Mouse (Mus musculus) liver, embryonic 12.5 days (tissue): ENCODE measurements around the gene Psmb3. TPM values are rescaled to one million over a fixed set of nuclear protein-coding genes. Genes with fewer than 3 reads are reported as not detected.
A peak's percentile ranks its signal among the peaks of the same experiment; 100 is the strongest.

Experiments used
- ATAC-seq: fragments of 200-750 bp; cut with Nextera tagmentation; 2 replicates; pipeline ENCODE4 v1.8.0; 2017; ENCODE audit warnings: moderate number of reproducible peaks, mild to moderate bottlenecking, moderate library complexity
- H3K27ac ChIP-seq: fragments of 300-500 bp; sonication (generic); 2 replicates; pipeline ENCODE4 v1.5.1; 2016; ENCODE audit warnings: mild to moderate bottlenecking
- H3K27me3 ChIP-seq: fragments of 300-500 bp; sonication (generic); replicated peaks from 2 replicates; pipeline ENCODE4 v1.6.1; 2016; ENCODE audit warnings: mild to moderate bottlenecking, moderate library complexity
- H3K36me3 ChIP-seq: fragments of 300-500 bp; sonication (generic); 2 replicates; pipeline ENCODE4 v1.6.1; 2016; ENCODE audit warnings: mild to moderate bottlenecking, moderate library complexity
- H3K4me1 ChIP-seq: fragments of 300-500 bp; sonication (generic); 2 replicates; pipeline ENCODE4 v1.6.1; 2016
- H3K4me2 ChIP-seq: fragments of 300-500 bp; sonication (generic); 2 replicates; pipeline ENCODE4 v1.6.1; 2016; ENCODE audit warnings: mild to moderate bottlenecking, moderate library complexity
- H3K4me3 ChIP-seq: fragments of 300-500 bp; sonication (generic); 2 replicates; pipeline ENCODE4 v1.5.1; 2016; ENCODE audit warnings: mild to moderate bottlenecking, moderate library complexity
- H3K9ac ChIP-seq: fragments of 300-500 bp; sonication (generic); 2 replicates; pipeline ENCODE4 v1.6.1; 2016; ENCODE audit warnings: mild to moderate bottlenecking, moderate library complexity
- H3K9me3 ChIP-seq: fragments of 300-500 bp; sonication (generic); replicated peaks from 2 replicates; pipeline ENCODE4 v1.6.1; 2016; ENCODE audit warnings: mild to moderate bottlenecking, moderate library complexity
- WGBS: fragments of 180-500 bp; shearing (Covaris S2); methylation state at CpG from one replicate; pipeline ENCODE4 v1.1.7; 2016; ENCODE audit not compliant: insufficient replicate concordance; 5-methylcytosine and 5-hydroxymethylcytosine counted together
- polyA plus RNA-seq: library from polyadenylated mRNA; unstranded; fragments of >200 nt; fragmentation: Nextera tagmentation; extraction: Ambion mirVana; gene quantifications from 2 replicates; pipeline ENCODE4 v1.2.1, GENCODE M21; 2016

The Psmb3 gene
- polyA plus RNA-seq, 1 experiment from 2014 or later = 370 TPM

DNA sequence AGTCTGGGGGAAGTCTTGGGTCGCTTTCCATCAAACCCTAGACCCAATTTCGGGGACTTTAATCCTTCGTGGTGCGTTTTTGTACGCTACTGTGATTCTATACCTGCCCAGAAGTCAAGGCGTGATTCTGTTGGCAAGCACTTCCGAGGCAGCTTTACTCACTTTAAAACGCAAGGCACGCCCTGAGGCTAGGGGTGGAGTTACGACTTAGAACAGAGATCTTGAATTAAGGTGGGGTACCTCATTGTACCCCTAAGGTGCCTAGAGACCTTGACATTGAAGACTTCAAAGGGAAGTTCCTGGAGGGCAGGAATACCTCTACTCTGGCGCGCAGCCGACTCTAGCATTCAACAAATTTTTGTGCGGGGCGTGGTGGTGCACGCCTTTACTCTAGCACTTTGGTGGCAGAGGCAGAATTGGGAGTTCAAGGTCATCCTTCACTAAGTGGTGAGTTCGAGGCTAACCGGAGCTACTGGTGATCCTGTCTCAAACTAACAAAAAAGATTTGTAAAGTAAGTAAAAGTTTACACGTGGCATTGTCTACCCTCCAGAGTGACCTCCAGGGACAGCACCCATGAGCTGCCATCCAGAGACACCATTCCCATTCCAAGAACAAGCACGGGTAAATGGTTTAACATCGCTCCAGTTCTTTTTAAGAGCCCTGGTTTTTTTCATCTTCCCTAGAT, 40.8 kb upstream of the Psmb3 start:
- Histone ChIP-seq H3K9ac (no peak overlapping the region), H3K9me3 (no peaks in the 10 kb centered on the region), H3K27ac (no peak overlapping the region), H3K4me3 (peak overlapping the region; percentile 65), H3K4me2 (peak overlapping the region; percentile 77), H3K4me1 (peaks cover 58% of the 10 kb centered on the region), H3K27me3 (peaks cover 94% of the 10 kb centered on the region), H3K36me3 (peaks cover 12% of the 10 kb centered on the region)
- WGBS = 2% methylated on average over 21 of the region's 21 CpGs
- no peak for ATAC-seq

DNA sequence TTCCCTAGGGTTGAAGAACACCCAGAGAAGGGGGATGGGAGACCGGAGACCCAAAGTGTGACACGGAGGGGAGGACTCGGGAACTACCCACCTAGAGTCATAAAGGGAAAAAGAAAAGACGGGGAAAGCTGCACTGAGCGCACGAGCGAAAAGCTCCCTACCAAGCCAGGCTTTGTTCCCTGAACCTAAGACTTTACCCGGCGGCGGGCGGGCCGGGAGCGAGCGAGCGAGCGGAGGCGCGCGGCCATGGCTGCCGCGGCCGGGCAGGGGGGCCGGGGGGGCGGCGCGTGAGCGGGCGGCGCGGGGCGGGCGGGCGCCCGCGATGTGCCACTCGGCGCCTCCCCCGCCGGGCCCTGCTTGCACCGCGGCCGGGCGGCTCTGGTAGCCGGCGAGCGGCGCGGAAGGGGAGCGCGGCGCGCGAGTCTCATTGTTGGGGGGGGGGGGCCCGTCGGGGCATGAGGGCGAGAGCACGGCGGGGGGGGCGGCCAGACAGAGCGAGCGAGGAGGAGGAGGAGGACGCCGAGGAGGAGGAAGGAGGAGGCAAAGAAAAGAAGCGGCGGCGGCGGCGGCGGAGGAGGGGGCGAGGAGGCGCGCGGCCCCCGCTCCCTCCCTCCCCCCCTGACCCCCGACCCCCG, 40.2 kb upstream of the Psmb3 start, which contains the start of gene Mllt6:
TSS of gene Mllt6 (plus strand) at position 522 of the 635 bp plus-strand sequence.
- Histone ChIP-seq H3K4me3 (peak within 1 kb of the TSS; percentile 65), H3K4me1 (peaks cover 58% of the 10 kb centered on the region), H3K36me3 (peaks cover 12% of the 10 kb centered on the region), H3K9me3 (no peaks in the 10 kb centered on the region), H3K4me2 (peak within 1 kb of the TSS; percentile 77), H3K27ac (peak within 1 kb of the TSS; percentile 60), H3K9ac (peak within 1 kb of the TSS; percentile 65), H3K27me3 (peaks cover 93% of the 10 kb centered on the region)
- ATAC-seq = no peak
- WGBS = under 1% methylated on average over 35 of the region's 76 CpGs

DNA sequence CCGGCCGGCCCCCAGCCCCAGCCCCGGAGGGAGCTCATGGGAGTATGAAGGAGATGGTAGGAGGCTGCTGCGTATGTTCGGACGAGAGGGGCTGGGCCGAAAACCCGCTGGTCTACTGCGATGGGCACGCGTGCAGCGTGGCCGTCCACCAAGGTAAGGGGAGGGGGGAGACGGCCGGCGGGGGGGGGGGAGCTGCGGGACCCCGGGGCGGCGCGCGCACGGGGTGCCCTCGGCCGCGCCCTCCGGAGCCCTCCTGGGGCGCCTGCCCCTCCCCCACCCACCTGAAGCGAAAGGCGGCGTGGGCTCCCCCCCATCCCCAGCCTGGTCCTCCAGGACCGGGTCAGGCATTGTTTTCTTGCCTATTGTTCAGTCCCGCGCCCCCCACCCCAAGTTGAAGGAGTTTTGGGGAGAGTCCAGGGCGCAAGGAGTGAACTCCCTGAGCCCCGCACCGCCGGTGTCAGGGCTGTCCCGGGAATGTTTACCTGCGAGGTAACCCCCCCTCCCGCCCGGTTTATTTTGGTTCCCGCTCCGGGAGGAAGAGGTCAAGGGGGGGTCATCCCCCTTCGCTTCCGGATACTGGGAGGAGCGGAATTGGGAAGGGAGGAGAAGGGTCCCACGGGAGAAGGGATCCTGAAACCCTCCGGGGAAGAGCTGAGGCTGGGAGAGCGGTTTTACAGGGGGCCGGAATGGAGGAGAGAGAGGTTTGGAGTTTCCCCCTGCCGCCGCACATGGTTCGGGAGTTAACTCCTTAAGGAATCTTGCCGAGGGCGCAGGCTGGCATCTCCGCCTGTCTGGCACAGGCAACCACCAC, 39.5 kb upstream of the Psmb3 start:
- peak overlapping the region; percentile 60 for H3K27ac ChIP-seq
- ATAC-seq = no peak
- H3K27me3 ChIP-seq = peaks cover 93% of the 10 kb centered on the region
- WGBS = 2% methylated on average over 45 of the region's 57 CpGs
- H3K4me3 ChIP-seq = peak overlapping the region; percentile 65
- peaks cover 13% of the 10 kb centered on the region for H3K36me3 ChIP-seq
- peak overlapping the region; percentile 65 for H3K9ac ChIP-seq
- peaks cover 57% of the 10 kb centered on the region for H3K4me1 ChIP-seq
- H3K4me2 ChIP-seq = peak overlapping the region; percentile 77
- H3K9me3 ChIP-seq = no peaks in the 10 kb centered on the region

DNA sequence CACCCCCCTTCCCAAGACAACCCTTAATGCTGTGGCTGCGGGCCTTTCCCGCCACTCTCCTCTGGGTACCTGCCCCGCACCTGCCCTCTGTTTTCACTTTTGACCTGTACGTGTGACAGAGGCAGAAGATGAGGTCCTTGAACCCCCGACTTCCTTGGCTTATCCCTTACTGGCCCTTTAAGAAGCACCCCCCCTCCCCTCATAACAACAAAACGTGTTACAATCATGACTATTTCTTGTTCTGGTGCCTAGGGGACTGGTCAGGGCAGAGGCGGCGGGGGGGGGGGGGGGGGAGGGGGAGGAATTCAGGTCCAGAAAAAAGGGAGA, 38.9 kb upstream of the Psmb3 start:
- Histone ChIP-seq H3K4me1 (peaks cover 56% of the 10 kb centered on the region), H3K4me3 (peak overlapping the region; percentile 65), H3K36me3 (peaks cover 17% of the 10 kb centered on the region), H3K9me3 (no peaks in the 10 kb centered on the region), H3K27me3 (peaks cover 93% of the 10 kb centered on the region), H3K4me2 (peak overlapping the region; percentile 77), H3K27ac (no peak overlapping the region), H3K9ac (peak overlapping the region; percentile 65; the same call in 1 of the 2 replicates)
- no peak for ATAC-seq
- 3% methylated on average over 7 of the region's 8 CpGs for WGBS

DNA sequence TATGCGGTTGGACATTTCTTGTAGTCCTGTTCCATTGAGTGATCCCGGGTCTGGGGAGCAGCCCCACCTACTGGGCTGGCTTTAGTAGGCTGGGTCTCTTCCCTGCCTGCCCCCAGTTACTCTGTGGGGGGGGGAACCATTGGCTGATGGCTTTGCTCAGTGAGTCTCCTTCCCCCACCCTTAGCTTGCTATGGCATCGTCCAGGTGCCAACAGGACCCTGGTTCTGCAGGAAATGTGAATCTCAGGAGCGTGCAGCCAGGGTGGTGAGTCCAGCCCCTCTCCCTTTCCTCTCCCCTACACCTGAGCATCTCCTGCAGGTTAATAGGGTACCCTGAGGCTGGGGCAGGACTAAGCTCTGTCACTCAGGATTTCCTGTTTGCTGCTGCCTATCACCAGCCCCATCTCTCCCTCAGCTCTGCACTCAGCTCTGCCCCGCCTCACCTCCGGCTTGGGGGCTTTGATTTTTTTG, 38.4 kb upstream of the Psmb3 start:
- H3K9me3 ChIP-seq = no peaks in the 10 kb centered on the region
- peaks cover 93% of the 10 kb centered on the region for H3K27me3 ChIP-seq
- WGBS = 18% methylated on average over 6 of the region's 6 CpGs
- H3K36me3 ChIP-seq = peaks cover 21% of the 10 kb centered on the region
- ATAC-seq = no peak
- no peak overlapping the region for H3K4me3 ChIP-seq
- H3K9ac ChIP-seq = no peak overlapping the region
- H3K27ac ChIP-seq = no peak overlapping the region
- H3K4me1 ChIP-seq = peaks cover 56% of the 10 kb centered on the region
- H3K4me2 ChIP-seq = peak overlapping the region; percentile 77

DNA sequence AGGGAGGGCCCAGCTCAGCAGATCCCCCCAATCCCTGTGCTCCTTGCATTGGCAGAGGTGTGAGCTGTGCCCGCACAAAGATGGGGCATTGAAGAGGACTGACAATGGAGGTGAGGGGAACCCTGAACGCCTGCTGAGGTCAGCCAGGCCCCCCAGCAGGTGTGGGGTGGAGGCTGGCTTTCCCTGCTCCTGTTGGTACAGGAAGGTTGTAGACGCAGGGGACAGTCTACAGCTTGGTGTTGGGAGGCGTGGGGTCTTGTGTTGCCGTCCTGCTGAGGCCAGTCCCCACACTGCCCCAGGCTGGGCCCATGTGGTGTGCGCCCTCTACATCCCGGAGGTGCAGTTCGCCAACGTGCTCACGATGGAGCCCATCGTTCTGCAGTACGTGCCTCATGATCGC, 37.8 kb upstream of the Psmb3 start:
- peaks cover 22% of the 10 kb centered on the region for H3K36me3 ChIP-seq
- H3K4me1 ChIP-seq = peaks cover 58% of the 10 kb centered on the region
- H3K4me3 ChIP-seq = no peak overlapping the region
- peaks cover 87% of the 10 kb centered on the region for H3K27me3 ChIP-seq
- H3K9me3 ChIP-seq = no peaks in the 10 kb centered on the region
- H3K27ac ChIP-seq = no peak overlapping the region
- no peak for ATAC-seq
- H3K4me2 ChIP-seq = no peak overlapping the region
- 85% methylated on average over 13 of the region's 13 CpGs for WGBS
- H3K9ac ChIP-seq = no peak overlapping the region

DNA sequence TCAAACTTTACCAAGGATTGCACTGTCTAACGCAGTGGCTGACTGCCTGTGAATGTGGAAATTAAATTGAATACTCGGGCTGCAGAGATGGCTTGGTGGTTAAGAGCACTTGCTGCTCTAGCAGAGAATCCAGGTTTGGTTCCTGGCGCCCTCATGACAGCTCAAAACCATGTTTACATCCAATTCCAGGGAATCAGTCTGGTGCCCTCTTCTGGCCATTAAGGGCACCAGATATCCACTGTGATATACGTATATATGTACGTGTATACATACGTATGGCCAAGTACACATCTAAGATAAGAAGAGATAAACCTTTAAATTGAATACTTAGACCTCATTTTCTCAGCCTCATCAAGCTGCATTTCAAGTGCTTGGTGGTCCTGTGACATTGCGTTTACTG, 37.0 kb upstream of the Psmb3 start:
- H3K4me1 ChIP-seq = peaks cover 56% of the 10 kb centered on the region
- no peak overlapping the region for H3K9ac ChIP-seq
- H3K4me2 ChIP-seq = no peak overlapping the region
- no peak for ATAC-seq
- no peak overlapping the region for H3K27ac ChIP-seq
- H3K4me3 ChIP-seq = no peak overlapping the region
- H3K27me3 ChIP-seq = peaks cover 85% of the 10 kb centered on the region
- H3K9me3 ChIP-seq = no peaks in the 10 kb centered on the region
- 77% methylated on average over 7 of the region's 7 CpGs for WGBS
- H3K36me3 ChIP-seq = peaks cover 30% of the 10 kb centered on the region

DNA sequence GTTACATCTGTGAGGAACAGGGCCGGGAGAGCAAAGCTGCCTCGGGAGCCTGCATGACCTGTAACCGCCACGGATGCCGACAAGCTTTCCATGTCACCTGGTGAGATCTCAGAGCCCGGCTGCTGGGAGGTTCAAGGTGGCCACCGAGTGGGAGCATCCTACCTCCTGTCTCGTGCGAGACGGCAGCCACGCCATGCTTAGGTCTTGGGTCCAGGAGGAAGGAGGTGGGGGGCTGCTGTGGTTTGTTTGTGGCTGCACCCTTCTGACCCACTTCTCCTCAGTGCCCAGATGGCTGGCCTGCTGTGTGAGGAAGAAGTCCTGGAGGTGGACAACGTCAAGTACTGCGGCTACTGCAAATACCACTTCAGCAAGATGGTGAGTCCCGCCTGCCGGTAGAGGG, 36.4 kb upstream of the Psmb3 start:
- Histone ChIP-seq H3K4me2 (no peak overlapping the region), H3K4me3 (no peak overlapping the region), H3K27ac (no peak overlapping the region), H3K36me3 (peaks cover 33% of the 10 kb centered on the region), H3K9ac (no peak overlapping the region), H3K27me3 (peaks cover 84% of the 10 kb centered on the region), H3K9me3 (no peaks in the 10 kb centered on the region), H3K4me1 (peaks cover 51% of the 10 kb centered on the region)
- no peak for ATAC-seq
- 69% methylated on average over 15 of the region's 15 CpGs for WGBS

DNA sequence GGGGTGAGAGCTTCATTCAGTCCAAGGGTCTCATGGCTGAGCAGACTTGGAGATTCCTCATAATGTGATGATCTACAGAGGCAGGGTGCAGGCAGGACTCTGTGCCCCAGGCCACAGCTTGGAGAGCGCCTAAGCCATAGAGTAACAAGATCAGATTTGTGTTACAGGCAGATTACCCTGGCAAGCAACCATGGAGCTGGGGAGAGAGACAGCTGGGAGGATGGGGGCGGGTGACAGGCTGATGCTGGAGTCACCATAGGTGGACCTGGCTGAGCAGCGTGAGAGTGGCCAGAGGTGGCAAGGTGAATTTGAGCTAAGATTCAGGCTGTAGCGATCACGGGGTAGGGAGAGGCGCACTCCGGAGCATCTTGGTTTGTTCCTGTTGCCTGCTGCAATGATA, 35.0 kb upstream of the Psmb3 start:
- no peak overlapping the region for H3K4me2 ChIP-seq
- H3K4me1 ChIP-seq = peaks cover 40% of the 10 kb centered on the region
- no peak for ATAC-seq
- peaks cover 75% of the 10 kb centered on the region for H3K27me3 ChIP-seq
- no peak overlapping the region for H3K4me3 ChIP-seq
- H3K36me3 ChIP-seq = peaks cover 40% of the 10 kb centered on the region
- WGBS = 82% methylated on average over 7 of the region's 7 CpGs
- H3K9me3 ChIP-seq = no peaks in the 10 kb centered on the region
- H3K27ac ChIP-seq = no peak overlapping the region
- H3K9ac ChIP-seq = no peak overlapping the region

DNA sequence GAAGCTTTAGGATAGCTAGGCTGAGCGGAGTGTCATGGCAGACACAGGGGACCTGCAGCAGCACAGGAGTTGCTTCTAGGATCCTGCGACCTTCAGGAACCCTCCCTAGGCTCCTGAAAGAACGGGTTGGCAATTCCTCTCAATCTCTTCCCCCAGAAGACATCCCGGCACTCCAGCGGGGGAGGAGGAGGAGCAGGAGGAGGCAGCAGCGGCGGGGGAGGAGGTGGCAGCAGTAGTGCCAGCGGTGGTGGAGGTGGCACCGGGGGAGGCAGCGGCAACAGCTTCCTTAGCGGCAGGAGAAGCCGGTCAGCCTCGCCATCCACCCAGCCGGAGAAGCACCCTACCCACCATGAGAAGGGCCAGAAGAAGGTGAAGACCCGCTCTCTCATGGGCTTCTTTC, 33.9 kb upstream of the Psmb3 start:
- H3K36me3 ChIP-seq = peaks cover 50% of the 10 kb centered on the region
- no peak for ATAC-seq
- H3K4me3 ChIP-seq = no peak overlapping the region
- H3K9ac ChIP-seq = no peak overlapping the region
- H3K4me2 ChIP-seq = no peak overlapping the region
- no peaks in the 10 kb centered on the region for H3K9me3 ChIP-seq
- H3K4me1 ChIP-seq = peaks cover 31% of the 10 kb centered on the region
- WGBS = 67% methylated on average over 15 of the region's 15 CpGs
- H3K27me3 ChIP-seq = peaks cover 64% of the 10 kb centered on the region
- no peak overlapping the region for H3K27ac ChIP-seq

DNA sequence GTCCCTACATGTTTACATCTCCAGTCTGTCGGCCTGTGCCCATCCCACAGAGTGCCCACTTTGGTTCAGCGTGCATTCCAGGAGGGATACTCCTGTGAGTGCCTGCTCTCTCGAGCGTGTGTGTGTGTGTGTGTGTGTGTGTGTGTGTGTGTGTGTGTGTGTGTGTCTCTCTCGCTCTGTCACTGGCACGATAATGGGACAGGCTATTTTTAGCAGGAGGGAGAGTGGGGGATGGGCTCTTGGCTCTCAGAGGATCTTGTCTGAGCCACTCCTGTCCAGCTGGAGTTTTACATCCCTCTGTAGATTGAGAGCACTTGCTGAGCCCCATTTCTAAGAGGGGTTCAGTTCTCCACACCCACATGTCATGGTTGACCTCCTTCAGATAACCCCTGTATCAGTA, 33.4 kb upstream of the Psmb3 start:
- no peak for ATAC-seq

More for the DNA sequence above, 33.4 kb upstream of the Psmb3 start:
- H3K27me3 ChIP-seq = peaks cover 59% of the 10 kb centered on the region
- H3K4me1 ChIP-seq = peaks cover 25% of the 10 kb centered on the region
- peaks cover 56% of the 10 kb centered on the region for H3K36me3 ChIP-seq
- H3K4me2 ChIP-seq = no peak overlapping the region
- H3K9ac ChIP-seq = no peak overlapping the region
- no peaks in the 10 kb centered on the region for H3K9me3 ChIP-seq
- no peak overlapping the region for H3K4me3 ChIP-seq
- WGBS = 24% methylated on average over 6 of the region's 6 CpGs
- H3K27ac ChIP-seq = no peak overlapping the region
